Mouse (Mus musculus) brain, embryonic 14.5 days (tissue): ENCODE measurements at regions not wholly inside any gene's neighbourhood (a gene's known extent, or its start where the extent isn't known, plus 50 kb on each side); places are given as distances from the start of the nearest gene placed in this dataset.

Experiments
- CTCF ChIP-seq: fragments of 200-500 bp; IDR thresholded peaks from 2 replicates; pipeline ENCODE4 v1.5.1; 2012; ENCODE audit warnings: inconsistent platforms, mild to moderate bottlenecking, moderate library complexity, borderline replicate concordance; ENCODE audit not compliant: insufficient read depth, insufficient read length; ENCODE audit errors: extremely low read depth
- POLR2A ChIP-seq: fragments of 200-500 bp; IDR thresholded peaks from 2 replicates; pipeline ENCODE4 v1.6.1; 2012; ENCODE audit warnings: mild to moderate bottlenecking, inconsistent platforms, borderline replicate concordance; ENCODE audit not compliant: poor library complexity, insufficient read depth, insufficient read length, severe bottlenecking; ENCODE audit errors: extremely low read depth

GRCm38 (mm10) chr13:111933526-111934240, 124.9 kb upstream of the Map3k1 start:
- TF ChIP-seq CTCF (no peak), POLR2A (no peak)
